ENCODE assay signal across 14 mouse cellular contexts in the genomic region with DNA sequence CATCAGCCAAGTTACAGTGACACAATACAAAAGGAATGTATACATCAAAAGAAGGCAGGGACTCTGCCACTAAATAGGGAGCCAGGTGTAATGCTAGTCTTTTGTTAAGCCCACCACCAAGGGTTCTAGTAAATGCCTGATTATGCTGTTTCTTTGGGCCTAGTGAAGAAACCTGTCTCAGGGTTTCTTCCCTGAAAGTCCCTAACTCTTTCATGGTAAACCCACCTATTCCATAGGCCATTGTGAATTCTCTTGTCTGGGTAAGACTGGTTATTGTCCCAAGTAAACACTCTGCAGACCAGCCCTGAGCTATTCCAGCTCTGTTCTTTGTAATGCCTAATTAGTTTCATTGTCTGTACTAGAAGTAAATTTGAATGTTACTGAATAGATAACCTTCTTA. TPM values are rescaled to one million over a fixed set of nuclear protein-coding genes. Genes with fewer than 3 reads are reported as not detected.
"Had no signal": no experiment of that assay in that cellular context is flagged by ENCODE, and none has a peak within 500 bp of the region (broad histone marks: within the 10 kb centered on the region; RNA-seq: fewer than 3 reads in every experiment).

No protein-coding gene starts in this region.

RNA-seq across cellular contexts. Expression of a gene that starts 9.3 kb away (rescaled TPM):
- total RNA-seq: common myeloid progenitor, adult 5-6 weeks; forebrain, postnatal 0 days; gastrocnemius, adult 18-20 months; gastrocnemius, adult 2 months; gastrocnemius, adult 8-10 months; gastrocnemius, postnatal 10 days; gastrocnemius, postnatal 14 days; gastrocnemius, postnatal 25 days; gastrocnemius, postnatal 36 days; gastrocnemius, postnatal 4 days; granulocyte monocyte progenitor cell, adult 5-6 weeks; heart, adult 18-20 months; heart, adult 2 months; heart, adult 8-10 months had no signal

RNA-seq across cellular contexts. Expression of a gene that starts 32.3 kb away (rescaled TPM):
- total RNA-seq: common myeloid progenitor, adult 5-6 weeks; forebrain, postnatal 0 days; gastrocnemius, adult 18-20 months; gastrocnemius, adult 2 months; gastrocnemius, adult 8-10 months; gastrocnemius, postnatal 10 days; gastrocnemius, postnatal 14 days; gastrocnemius, postnatal 25 days; gastrocnemius, postnatal 36 days; gastrocnemius, postnatal 4 days; granulocyte monocyte progenitor cell, adult 5-6 weeks; heart, adult 18-20 months; heart, adult 2 months; heart, adult 8-10 months had no signal
